Mouse (Mus musculus) NIH3T3 (cell line): ENCODE results near the gene Smad5.
A peak's percentile ranks its signal among the peaks of the same experiment; 100 is the strongest.

Experiments used
- DNase-seq: peaks from one replicate; pipeline ENCODE4 v3.0.0-alpha.2; 2012; ENCODE audit warnings: low read depth

Gene Smad5

DNA sequence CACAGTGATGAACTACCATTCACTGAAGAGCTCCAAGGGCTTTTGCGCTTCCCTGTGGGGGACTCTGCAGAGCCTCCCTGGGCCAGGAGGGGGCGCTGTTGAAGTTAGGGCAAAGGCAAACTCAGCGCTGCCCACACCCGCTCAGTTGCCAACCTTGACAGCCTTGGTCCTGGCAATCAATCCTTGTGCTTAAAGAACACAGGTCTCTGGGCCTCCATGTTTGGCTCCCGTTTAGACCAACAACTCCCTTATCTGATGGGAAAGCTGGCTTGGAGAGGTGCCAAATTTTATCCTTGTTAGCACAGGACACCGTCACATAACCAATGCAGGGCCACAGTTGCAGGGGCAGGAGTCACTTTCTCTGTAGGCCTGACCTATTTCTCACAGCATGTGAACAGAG, 53.1 kb downstream of the Smad5 start:
- peak; percentile 2 for DNase-seq

DNA sequence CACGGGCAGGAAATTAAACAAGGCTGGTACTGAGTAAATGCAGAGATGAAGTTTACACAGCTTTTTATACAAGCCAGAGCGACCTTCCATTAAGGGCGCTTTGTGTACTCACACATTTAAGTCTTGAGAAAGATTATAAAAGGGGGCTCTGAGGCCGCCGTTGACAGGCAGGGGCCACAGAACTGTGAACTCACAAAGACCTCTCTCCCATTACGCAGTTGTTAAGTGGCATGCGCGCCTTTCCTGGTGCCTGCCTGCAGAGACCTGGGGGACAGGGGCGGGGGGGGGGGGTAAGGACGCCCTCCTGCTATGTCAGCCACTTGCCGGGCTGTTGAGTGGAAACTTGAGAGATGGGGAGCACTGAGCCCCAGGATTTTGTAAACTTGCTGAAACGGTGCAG, 54.4 kb downstream of the Smad5 start:
- no peak for DNase-seq

DNA sequence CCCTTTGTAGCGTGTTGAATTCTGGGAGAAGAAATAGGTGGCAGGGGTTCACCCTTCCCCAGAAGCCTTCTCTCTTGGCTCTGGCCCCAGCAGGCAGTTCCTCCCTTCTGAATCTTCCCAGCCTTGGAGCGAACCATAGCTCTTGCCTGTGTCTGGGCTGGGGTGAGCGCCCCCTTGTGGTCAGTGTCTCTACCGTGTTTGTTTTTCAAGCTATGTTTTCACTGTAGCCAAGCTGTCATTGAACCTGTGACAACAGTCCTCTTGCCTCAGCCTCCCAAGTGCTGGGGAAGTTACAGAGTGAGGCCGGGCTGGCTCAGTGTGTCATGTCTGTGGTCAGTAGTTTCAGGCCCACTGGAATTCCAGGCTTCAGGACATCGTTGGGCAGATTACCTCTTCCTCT, 55.7 kb downstream of the Smad5 start:
- DNase-seq: peak; percentile 78

DNA sequence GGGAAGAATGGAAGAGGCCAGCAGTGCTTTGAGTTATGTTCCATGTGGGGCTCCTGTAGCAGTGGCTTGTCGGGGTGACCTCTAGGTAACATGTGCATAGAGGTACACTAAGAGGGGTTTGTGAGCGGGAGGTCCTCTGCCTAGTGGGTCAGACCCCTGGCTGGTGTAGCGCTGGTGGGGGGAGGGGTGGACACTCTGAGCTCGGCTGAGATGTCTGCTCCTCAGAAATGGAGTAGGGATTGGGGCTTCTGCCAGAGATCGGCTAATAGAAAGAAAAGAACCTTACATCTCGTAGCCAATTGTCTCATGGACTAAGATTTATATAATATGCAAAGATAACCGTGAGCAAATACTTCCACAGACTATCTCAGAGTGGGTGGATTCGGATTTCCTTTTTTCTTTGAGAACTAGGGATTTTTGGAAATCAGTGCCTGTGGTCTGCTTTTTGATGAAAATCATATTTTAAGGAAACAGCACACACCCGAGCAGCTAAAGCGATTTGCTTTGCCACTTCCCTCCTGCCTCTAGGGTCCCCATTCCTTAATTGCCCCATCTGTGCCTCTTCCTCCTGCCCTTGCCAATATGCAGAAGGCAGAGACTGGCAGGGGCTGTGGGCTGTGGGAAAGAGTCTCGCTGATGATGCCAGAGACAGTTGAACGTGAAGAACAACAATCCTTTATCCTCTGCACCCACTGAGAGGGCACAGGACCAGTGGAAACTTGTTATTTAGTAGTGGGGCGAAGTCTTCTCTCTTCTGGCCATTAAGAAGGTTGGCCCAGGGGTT, 59.8 kb downstream of the Smad5 start:
- no peak for DNase-seq

DNA sequence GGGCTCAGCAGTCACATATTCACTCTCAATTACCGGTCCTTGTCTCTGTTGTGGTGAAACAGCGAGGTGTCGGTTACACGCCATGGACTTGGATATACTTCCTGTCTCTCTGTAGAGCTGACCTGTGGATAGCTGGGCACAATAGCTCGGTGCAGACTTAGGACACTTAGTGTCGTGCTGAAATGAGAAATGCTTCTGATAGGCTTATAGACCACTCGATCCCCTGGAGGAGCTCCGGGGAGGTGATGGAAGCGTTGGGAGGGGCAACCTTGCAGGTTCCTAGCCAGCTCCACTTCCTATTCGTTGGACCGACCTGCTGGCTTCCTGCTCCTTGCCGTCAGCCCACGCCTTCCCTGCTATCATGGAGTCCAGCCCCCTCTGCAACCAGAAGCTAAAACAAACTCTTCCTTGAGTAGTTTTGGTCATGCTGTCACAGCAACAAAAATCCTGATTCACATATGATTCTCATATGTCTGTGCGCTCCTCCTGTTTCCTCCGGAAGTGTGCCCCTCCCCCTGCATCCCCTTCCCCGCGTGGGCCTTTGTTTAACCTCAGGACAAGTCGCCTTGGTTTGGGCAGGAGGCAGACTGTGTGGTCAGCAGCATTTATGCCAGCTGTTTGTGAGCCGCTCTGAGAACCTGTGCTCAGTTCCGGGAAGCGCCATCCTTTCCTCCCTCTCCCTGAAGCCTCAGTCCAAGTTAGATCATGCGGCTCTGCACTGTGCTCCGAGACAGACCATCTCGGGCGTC, 62.6 kb downstream of the Smad5 start:
- DNase-seq: no peak

DNA sequence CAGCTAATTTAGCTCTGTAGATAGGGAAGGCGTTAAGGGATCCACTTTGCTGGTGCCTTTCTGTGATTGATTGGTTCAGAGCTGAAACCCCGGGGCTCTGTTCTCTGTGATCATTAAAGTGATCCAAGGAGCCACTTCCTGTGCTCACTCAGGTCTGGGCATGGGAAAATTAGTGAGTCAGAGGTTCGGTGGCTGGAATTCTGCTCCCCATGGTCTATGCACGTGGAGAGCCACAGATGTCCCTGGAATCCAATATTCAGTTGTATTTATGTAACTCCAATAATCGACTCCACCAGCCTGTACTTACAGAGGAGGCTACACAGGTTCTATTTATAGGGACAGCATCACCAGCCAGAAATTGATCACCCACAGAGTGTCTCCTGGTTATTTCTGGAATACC, 63.4 kb downstream of the Smad5 start:
- no peak for DNase-seq

DNA sequence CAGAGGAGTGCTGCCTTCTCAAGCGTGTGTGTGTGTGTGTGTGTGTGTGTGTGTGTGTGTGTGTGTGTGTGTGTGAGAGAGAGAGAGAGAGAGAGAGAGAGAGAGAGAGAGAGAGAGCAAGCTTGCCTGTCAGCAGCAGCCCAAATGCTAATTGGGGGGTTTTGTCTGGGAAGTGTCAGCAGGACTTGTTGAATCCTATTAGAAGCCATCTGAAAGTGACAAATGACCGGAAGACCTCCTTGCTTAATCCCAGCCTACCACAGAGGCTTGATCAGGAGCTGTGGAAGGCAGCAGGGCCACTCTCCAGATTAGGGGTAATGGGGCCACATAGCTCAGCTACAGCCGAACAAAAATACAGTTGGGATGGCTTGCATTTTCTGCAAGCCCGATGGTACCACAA, 66.6 kb downstream of the Smad5 start:
- DNase-seq: no peak

DNA sequence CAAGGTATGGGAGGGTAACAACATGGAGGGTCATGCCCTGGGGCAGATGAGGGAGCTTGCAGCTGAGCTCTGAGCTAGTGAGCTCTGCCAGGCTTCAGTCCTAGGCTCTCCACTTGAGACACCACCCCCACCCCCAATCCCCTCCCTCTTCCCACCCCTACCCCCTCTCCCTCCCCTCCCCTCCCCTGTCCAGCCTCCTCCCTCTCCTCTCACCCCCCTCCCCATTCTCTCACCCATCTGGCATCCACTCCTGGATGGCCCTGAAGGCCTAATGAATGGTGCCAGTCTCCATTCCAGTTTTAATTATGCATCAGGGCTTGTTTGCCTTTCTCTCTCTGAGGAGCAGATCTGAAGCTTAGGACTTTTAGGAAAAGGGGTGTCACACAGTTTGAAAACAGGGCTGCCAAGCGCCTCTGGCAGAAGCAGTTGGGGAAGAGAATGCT, 67.3 kb downstream of the Smad5 start:
- DNase-seq: no peak

DNA sequence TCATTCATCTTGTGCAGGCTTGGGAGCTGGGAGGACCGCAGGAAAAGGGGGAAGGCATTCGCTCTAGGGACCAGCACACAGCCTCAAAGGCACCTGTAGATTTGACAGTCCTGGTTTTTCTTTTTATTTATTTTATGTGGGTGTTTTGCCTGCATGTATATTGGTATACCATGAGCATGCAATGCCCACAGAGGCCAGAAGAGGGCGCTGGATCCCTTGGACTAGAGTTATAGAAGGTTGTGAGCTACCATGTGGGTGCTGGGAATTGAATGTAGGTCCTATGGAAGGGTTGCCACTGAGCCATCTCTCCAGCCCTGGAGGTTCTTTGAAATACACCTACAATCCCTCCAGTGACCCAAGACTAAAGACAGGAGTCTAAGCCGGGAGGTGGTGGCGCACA, 68.0 kb downstream of the Smad5 start:
- DNase-seq: no peak

DNA sequence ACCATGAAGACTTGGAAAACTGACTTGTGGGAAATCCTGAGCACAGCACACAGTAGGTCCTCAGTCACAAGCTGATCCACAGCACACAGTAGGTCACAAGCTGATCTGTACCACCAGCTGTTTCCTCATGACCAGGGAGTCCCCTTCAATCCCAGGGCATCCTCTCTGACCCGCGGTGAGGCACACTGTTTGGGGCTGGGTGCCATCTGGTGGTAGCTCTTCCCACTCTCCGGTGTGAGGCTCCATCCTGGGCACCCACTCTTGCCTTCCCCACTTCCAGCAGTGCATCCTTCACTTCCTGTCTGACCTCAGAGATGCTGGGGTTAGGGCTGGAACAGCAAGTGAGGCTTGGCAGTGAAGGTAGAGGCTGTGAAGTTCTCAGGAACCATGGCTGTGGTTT, 69.8 kb downstream of the Smad5 start:
- DNase-seq: peak; percentile 4

DNA sequence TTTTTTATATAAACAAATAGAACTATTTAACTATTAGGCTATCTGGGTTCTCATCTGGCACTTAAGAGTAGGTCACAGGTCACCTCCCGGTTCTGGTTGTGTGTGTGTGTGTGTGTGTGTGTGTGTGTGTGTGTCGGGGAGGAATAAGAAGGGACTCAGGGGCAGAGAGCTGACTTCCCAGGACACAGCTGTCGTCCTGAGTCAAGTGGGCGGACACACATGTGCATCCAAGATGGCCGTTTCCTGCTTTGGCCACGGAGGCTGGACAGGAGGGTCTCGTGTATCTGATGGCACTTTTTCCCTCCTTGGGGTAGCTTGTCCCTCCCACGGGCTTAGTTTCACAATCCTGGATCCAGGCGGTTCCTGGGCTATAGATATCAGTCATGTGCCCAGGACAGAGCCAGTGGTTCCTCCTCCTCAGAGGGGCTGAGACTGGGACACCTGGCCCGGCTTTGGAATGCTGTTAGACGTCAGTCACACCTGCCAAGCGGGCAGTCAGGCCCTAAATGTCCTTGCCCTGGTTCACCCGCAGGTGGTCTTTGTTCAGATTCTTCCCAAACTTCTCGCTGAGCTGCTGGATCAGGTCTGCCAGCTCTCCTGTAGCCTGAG, 70.6 kb downstream of the Smad5 start:
- no peak for DNase-seq

DNA sequence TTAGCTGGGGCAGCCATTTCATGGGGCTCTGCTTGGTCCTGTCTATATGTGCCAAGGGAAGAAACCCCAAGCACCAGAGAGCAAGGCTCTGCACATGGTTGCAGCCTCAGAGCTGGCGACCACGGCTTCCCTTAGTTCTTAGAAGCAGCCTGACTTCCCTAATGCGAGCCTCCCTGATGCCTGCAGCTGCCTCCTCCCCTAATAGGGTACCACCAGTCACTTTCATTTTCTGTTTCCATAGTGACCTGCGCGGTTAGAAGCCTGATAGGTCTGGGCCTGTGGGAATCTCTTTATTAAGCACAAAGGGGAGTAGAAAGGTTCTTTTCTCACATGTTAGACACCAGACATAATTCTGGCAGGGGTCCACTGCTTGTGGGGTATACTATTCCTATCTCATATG, 71.5 kb downstream of the Smad5 start:
- DNase-seq: no peak

DNA sequence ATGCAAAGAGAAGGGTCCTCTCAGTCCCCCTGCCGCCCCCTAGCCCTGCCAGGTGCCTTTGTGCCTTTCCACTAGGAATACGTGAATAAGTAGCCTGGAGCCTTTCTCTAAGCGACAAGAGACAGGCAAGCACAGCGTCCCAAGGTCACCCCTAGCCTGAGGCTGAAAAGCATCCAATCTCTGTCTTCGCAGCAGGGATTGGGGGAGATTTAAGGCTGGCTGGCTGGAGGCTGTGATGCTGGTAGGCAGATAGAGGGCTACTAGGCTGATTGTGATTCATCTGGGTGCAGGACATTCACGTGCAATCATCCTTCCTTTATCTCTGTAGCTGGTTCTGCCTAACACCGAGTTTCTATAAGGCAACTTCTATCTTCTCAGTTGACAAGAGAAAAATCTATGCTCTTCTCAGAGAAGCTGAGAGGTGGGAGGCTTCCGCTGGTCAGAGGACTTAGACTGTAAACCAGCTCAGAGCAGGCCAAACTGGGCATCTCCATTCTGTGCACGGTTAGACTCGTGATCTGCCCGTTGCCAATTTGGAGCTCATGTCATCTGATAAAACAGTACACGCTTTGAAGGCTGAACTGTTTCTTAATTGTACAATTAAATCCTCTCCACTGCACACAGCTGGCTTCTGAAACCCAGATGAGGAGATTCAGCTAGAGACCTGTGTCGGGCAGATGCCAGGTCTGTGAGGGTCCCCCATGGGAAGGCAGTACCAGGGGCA, 78.1 kb downstream of the Smad5 start:
- DNase-seq: no peak

DNA sequence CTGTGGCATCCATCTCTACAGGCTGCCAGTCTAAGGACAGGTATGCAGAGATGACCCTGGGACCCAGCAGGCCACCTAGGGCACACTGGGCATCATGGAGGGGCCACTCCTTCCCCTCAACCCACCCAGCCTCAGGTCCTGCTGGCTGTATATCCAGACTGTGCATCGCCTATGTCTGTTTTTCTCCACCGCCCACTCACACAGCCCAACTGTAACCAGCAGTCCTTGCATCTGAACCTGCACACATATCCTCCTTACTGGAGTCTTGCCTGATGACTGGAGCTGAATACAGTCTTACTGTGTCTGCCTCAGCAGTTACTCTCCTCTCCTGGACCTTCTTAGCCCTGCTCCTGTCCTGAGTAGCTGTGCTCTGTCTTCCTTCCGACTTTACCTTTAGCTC, 78.9 kb downstream of the Smad5 start:
- no peak for DNase-seq

DNA sequence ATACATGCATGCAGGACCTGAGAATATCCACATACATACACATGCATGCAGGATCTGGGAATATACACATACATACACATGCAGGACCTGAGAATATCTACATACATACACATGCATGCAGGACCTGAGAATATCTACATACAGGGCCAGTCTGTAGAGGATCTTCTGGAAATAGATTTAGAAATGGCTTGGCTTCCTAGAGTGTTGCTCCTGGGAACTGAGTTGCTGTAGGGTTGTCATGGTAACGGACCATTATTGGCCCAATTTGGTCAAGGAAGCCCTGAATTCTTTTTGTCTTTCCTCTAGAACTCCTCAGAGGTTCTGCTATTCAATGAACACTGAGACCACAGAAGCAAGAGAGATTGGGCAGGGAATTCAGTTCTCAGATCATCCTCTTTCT, 79.8 kb downstream of the Smad5 start:
- DNase-seq: no peak

DNA sequence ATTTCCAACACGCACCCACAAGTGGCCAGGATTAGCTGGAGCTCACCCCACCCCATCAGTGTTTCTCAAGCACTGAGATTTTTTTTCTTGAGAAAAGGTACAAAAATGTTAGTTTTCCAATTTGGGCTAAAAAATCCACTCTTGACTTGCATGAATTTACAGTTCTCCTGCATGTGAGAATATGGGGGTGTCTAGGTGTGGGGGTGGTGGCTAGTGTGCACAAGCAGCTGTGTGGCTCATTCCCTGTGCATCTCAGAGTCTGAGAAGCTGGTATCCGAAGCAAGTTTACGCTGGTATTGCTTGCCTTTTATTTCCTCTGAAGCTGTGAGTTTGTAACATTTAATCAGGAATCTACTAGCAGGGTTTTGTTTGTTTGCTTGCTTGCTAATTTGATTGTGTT, 87.9 kb downstream of the Smad5 start:
- DNase-seq: no peak
